Mouse (Mus musculus) limb, embryonic 11.5 days (tissue): Measurements from ENCODE around the gene Arhgap27. TPM values are rescaled to one million over a fixed set of nuclear protein-coding genes. Genes with fewer than 3 reads are reported as not detected.

Source experiments
- ATAC-seq: fragments of 200-750 bp; cut with Nextera tagmentation; 2 replicates; pipeline ENCODE4 v1.8.0; 2017; ENCODE audit warnings: low read depth; ENCODE audit not compliant: insufficient number of reproducible peaks, low FRiP score, low TSS enrichment
- DNase-seq: peaks from one replicate; pipeline ENCODE4 v3.0.0-alpha.2; 2015; ENCODE audit warnings: low spot score
- H3K27ac ChIP-seq: fragments of 300-500 bp; sonication (generic); replicated peaks from 2 replicates; pipeline ENCODE4 v1.5.1; 2014; ENCODE audit warnings: low read depth, mild to moderate bottlenecking, low read length
- H3K27me3 ChIP-seq: fragments of 300-500 bp; sonication (generic); 2 replicates; pipeline ENCODE4 v1.6.1; 2014; ENCODE audit warnings: mild to moderate bottlenecking, low read length, mixed read lengths; ENCODE audit not compliant: control insufficient read depth, insufficient read depth
- H3K36me3 ChIP-seq: fragments of 300-500 bp; sonication (generic); 2 replicates; pipeline ENCODE4 v1.6.1; 2014; ENCODE audit warnings: mild to moderate bottlenecking, low read length, moderate library complexity, mixed read lengths; ENCODE audit not compliant: control insufficient read depth, insufficient read depth
- H3K4me1 ChIP-seq: fragments of 300-500 bp; sonication (generic); 2 replicates; pipeline ENCODE4 v1.6.1; 2014; ENCODE audit warnings: low read length, mixed read lengths; ENCODE audit not compliant: control insufficient read depth, insufficient read depth
- H3K4me2 ChIP-seq: fragments of 300-500 bp; sonication (generic); 2 replicates; pipeline ENCODE4 v1.6.1; 2014; ENCODE audit warnings: low read depth, mild to moderate bottlenecking, moderate library complexity; ENCODE audit not compliant: severe bottlenecking
- H3K4me3 ChIP-seq: fragments of 300-500 bp; sonication (generic); 2 replicates; pipeline ENCODE4 v1.5.1; 2014; ENCODE audit warnings: low read depth, low read length
- H3K9ac ChIP-seq: fragments of 300-500 bp; sonication (generic); 2 replicates; pipeline ENCODE4 v1.6.1; 2014; ENCODE audit warnings: mild to moderate bottlenecking, low read length
- H3K9me3 ChIP-seq: fragments of 300-500 bp; sonication (generic); 2 replicates; pipeline ENCODE4 v1.6.1; 2016; ENCODE audit warnings: low read length; ENCODE audit not compliant: control insufficient read depth
- WGBS: fragments of 180-500 bp; shearing (Covaris S2); extraction: QIAGEN DNeasy Blood & Tissue Kit; methylation state at CpG from one replicate; pipeline ENCODE4 v1.1.7; 2014; 5-methylcytosine and 5-hydroxymethylcytosine counted together
- polyA plus RNA-seq: library from polyadenylated mRNA; unstranded; fragments of >200 nt; fragmentation: Nextera tagmentation; extraction: Ambion mirVana; gene quantifications from 2 replicates; pipeline ENCODE4 v1.2.1, GENCODE M21; 2014

Arhgap27 gene
- polyA plus RNA-seq, 1 experiment from 2014 or later: 4.7 TPM

DNA sequence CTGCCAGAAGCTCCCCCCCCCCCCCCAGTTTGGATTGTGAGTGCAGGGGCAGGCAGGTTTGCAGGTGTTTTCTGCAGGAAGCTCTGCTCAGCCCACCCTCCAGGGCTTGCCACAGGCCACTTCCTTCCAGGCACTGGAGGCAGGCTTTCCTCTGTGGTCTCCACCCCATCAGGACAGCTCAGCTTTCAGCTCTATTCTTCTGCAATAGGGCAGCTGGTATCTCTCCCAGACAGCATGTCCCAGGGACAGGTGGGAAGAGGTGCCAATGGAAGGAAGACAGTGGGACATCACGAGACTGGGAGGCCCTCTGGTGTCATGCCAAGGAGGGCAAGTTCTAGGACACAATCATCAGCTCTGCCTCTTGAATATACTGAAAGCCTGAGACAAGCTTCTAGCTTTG lies 11.8 kb upstream of the Arhgap27 start:
- ATAC-seq: no peak
- no peak for DNase-seq
- no peaks in the 10 kb centered on the region for H3K27me3 ChIP-seq
- WGBS: 73% methylated on average over 1 of the region's 1 CpGs
- H3K4me2 ChIP-seq: no peak overlapping the region
- H3K27ac ChIP-seq: no peak overlapping the region
- H3K4me1 ChIP-seq: no peaks in the 10 kb centered on the region
- H3K9ac ChIP-seq: no peak overlapping the region
- no peaks in the 10 kb centered on the region for H3K9me3 ChIP-seq
- H3K36me3 ChIP-seq: peaks cover 2% of the 10 kb centered on the region
- no peak overlapping the region for H3K4me3 ChIP-seq

DNA sequence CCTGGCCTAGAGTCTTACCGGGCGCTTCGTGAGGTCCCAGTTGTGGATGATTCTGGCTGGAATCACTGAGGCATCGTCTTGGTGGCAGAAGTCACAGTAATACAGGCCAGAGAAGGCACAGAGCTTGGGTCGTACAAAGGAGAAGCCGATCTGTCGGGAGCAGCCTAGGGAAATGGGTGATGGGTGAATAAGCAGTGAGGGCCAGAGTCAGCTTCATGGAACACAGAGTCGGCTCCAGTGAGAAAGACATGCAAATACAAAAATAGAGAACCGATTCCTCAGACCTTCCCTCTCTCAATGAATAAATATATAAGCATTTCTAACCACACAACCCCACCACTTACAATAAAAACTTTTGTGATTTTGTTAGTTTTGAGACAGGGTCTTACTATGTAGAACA lies 10.4 kb upstream of the Arhgap27 start:
- H3K4me3 ChIP-seq: no peak overlapping the region
- no peaks in the 10 kb centered on the region for H3K9me3 ChIP-seq
- ATAC-seq: no peak
- H3K4me2 ChIP-seq: no peak overlapping the region
- H3K27me3 ChIP-seq: no peaks in the 10 kb centered on the region
- DNase-seq: no peak
- H3K36me3 ChIP-seq: peaks cover 2% of the 10 kb centered on the region
- WGBS: 92% methylated on average over 9 of the region's 9 CpGs
- no peak overlapping the region for H3K27ac ChIP-seq
- H3K9ac ChIP-seq: no peak overlapping the region
- H3K4me1 ChIP-seq: no peaks in the 10 kb centered on the region

DNA sequence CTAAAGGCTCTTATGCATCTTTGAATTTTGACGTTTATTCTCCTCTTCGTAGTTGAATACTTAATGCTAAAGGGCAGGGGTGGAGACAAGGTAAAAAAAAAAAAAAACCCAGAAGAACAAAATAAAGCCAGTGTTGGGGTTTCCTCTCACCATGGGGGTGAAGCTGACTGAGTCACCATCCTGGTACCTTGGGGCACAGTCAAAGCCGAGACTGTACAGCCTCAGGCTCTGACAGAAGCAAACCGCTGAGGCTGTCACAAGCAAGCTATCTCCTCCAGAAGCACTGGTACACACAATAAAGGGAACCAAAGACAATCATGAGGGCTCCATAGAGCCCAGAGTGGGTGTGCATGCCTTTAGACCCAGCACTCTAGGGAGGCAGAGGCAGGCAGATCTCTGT lies 9.1 kb upstream of the Arhgap27 start:
- H3K27me3 ChIP-seq: no peaks in the 10 kb centered on the region
- no peak overlapping the region for H3K4me2 ChIP-seq
- DNase-seq (no peak), ATAC-seq (no peak)
- no peak overlapping the region for H3K9ac ChIP-seq
- no peak overlapping the region for H3K27ac ChIP-seq
- H3K9me3 ChIP-seq: no peaks in the 10 kb centered on the region
- no peaks in the 10 kb centered on the region for H3K4me1 ChIP-seq
- peaks cover 2% of the 10 kb centered on the region for H3K36me3 ChIP-seq
- WGBS: 89% methylated on average over 4 of the region's 4 CpGs
- no peak overlapping the region for H3K4me3 ChIP-seq

DNA sequence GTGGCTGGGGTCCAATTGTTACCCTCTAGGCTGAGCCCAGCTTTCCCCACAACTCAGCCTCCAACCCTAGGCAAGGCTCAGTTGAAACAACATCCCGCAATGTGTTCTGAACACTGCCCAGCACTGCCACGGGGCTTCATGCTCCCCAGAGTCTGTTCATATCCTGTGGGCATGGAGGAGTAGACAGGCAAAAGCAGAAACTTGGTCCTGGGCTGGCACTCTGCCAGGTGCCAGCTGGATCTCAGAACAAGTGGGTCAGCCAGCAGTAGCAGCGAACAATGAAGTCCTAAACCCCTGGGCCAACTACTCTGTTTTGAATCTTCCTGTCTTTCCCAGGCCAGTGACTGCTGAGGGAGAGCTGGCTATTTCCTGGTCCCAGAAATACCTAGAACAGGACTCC lies 8.6 kb upstream of the Arhgap27 start:
- Histone ChIP-seq H3K4me3 (no peak overlapping the region), H3K27me3 (no peaks in the 10 kb centered on the region), H3K9ac (no peak overlapping the region), H3K36me3 (peaks cover 2% of the 10 kb centered on the region; the same call in 1 of the 2 replicates), H3K9me3 (no peaks in the 10 kb centered on the region), H3K4me2 (no peak overlapping the region), H3K4me1 (no peaks in the 10 kb centered on the region), H3K27ac (no peak overlapping the region)
- ATAC-seq: no peak
- DNase-seq: no peak
- 86% methylated on average over 3 of the region's 3 CpGs for WGBS

DNA sequence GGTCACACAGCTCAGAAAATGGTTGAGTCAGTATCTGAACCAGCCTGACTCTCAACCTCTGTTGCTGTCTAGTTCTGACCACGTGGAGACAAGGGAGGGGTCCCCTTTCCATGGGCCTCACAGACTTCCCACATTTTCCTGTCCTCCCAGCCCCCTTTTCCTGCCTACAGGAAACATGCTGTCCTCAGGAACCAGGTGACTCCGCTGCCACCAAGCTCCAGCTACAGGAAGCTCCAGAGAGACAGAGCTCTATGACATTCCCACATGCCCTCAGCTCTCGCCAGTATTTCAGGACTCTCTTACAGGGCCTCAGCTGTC lies 7.7 kb upstream of the Arhgap27 start:
- Histone ChIP-seq H3K4me2 (no peak overlapping the region), H3K27me3 (no peaks in the 10 kb centered on the region), H3K9ac (no peak overlapping the region), H3K4me1 (no peaks in the 10 kb centered on the region), H3K4me3 (no peak overlapping the region), H3K9me3 (no peaks in the 10 kb centered on the region), H3K36me3 (no peaks in the 10 kb centered on the region; the same call in 1 of the 2 replicates), H3K27ac (no peak overlapping the region)
- DNase-seq (no peak), ATAC-seq (no peak)
- 81% methylated on average over 3 of the region's 3 CpGs for WGBS

DNA sequence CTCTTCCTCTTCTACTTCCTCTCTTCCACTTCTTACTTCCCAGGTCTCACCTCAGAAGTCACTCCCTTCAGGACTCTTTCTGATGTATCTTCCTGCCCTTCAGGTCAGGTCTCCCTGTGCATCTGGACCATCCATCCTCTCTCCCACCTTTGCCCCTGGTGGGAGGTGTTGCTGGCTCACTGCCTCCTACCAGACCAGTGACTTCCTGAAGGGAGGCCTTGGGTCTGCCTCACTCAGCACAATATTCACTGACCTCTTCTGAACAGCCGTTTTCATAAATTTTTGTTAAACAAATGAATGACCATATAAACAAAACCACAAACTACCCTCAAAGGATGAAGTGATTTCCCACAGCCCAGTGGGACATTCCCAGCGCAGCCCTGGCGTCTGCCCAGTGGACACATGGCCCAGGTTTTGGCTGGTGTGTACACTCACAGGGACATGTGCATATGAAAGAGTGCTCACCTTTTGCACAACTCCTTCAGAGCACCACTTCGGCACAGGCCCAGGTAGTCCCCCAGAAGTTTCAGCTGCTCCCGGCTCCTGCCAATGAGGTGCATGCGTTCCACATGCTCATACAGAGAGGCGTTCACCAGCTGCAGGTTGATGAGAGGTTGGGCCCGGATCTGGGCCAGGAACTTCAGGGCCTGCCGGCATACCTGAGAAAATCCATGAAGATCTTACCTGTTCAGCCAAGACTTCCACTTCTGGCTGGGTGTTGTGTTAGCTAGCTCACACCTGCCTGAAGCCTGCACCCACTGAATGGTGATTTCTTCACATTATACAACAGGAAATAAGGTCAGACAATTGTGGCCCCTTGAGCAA lies 7.1 kb upstream of the Arhgap27 start:
- Histone ChIP-seq H3K4me1 (no peaks in the 10 kb centered on the region), H3K27me3 (no peaks in the 10 kb centered on the region), H3K9me3 (no peaks in the 10 kb centered on the region), H3K9ac (no peak overlapping the region), H3K4me2 (no peak overlapping the region), H3K36me3 (no peaks in the 10 kb centered on the region; the same call in 1 of the 2 replicates), H3K4me3 (no peak overlapping the region), H3K27ac (no peak overlapping the region)
- DNase-seq (no peak), ATAC-seq (no peak)
- WGBS: 93% methylated on average over 9 of the region's 9 CpGs

DNA sequence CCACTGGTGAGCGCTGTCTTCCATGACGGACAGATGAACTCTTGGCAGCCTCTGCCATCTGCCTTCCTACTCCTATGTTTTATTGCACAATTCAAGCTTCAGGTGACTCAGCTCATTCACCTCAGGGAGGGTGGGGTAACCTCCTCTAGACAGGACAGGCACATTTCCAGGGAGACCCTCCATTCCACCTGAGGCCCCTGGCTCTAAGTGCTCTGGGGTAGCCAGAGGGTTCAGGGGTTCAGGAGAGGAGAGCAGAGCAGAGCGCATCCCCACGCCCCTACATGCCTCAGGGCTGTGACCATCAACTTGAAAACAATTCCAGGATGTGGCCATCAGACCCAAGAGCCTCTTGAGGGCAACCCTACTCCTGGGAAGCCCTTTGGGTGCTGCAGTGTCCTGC lies 2.0 kb upstream of the Arhgap27 start:
- Histone ChIP-seq H3K4me1 (peaks cover 11% of the 10 kb centered on the region), H3K4me2 (no peak overlapping the region), H3K9me3 (no peaks in the 10 kb centered on the region), H3K4me3 (no peak overlapping the region), H3K27me3 (peaks cover 41% of the 10 kb centered on the region), H3K36me3 (no peaks in the 10 kb centered on the region), H3K27ac (no peak overlapping the region), H3K9ac (no peak overlapping the region)
- DNase-seq: no peak
- 93% methylated on average over 4 of the region's 4 CpGs for WGBS
- no peak for ATAC-seq

DNA sequence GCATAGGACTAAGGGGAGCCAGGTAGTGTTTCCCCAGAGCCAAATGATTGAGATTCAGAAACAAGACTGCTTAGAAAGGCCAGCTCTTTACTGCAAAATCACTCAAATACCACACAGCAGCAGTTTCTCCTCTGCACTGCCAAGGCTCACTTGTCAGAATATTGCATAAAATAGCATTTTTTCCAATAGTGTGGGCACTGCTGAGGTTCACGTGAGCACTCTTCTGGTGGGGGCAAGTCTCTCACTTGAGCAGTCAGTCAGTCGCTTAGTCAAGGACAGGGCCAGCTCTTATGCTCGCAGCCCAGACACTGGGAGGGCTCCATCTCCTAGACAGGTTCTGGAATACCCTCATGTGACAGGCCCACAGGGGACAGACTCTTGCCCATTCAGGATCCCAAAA lies 1.5 kb upstream of the Arhgap27 start:
- DNase-seq: no peak
- Histone ChIP-seq H3K27ac (no peak overlapping the region), H3K36me3 (no peaks in the 10 kb centered on the region), H3K4me3 (no peak overlapping the region), H3K4me2 (no peak overlapping the region), H3K4me1 (peaks cover 11% of the 10 kb centered on the region), H3K9ac (no peak overlapping the region), H3K9me3 (no peaks in the 10 kb centered on the region), H3K27me3 (peaks cover 46% of the 10 kb centered on the region)
- no peak for ATAC-seq
- WGBS: 83% methylated on average over 3 of the region's 3 CpGs

DNA sequence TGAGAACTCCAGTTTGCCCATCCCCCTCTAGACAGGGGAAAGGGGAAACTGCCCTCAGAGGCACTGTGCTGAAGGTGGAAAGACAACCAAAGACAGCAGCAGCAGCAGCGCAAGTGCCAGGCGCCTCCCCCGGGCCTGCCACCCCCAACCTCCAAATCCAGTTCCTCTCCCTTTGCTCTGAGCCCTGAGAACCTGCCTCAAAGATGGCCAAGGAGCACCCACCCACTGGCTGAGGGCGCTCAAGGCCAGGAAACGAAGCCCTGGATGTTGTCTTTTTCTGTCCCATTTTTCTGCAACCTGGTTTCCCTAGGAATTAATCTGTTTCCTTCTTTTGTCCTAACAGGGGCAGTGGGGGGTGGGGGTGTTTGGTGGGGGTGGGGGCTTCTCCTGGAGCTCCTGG lies 843 bp upstream of the Arhgap27 start:
- Histone ChIP-seq H3K4me1 (peaks cover 13% of the 10 kb centered on the region), H3K4me3 (no peak overlapping the region), H3K27me3 (peaks cover 52% of the 10 kb centered on the region), H3K27ac (no peak overlapping the region), H3K9ac (no peak overlapping the region), H3K36me3 (no peaks in the 10 kb centered on the region), H3K9me3 (no peaks in the 10 kb centered on the region), H3K4me2 (no peak overlapping the region)
- ATAC-seq: no peak
- DNase-seq: no peak
- 36% methylated on average over 5 of the region's 5 CpGs for WGBS
